Mouse (Mus musculus): ENCODE data around the gene Gm5916.

The Gm5916 gene

GRCm38 (mm10) chr9:36128679-36129078 lies at the start of gene Gm5916:
Gm5916 (minus strand) TSS chr9:36128779.
- DNase-seq (ENCODE audit: low read depth, low spot score): no peak
